Mouse (Mus musculus): ENCODE data around the gene Olfr571.

Gene Olfr571

GRCm38 (mm10) chr7:102917032-102917875, at the start of gene Olfr571:
TSS of gene Olfr571 (minus strand) at chr7:102917536.
- no peak for DNase-seq (ENCODE audit: low spot score in 2 of 2)

GRCm38 (mm10) chr7:102962360-102962759, 45.0 kb upstream of the Olfr571 start, which contains the start of gene Olfr576:
TSS of gene Olfr576 (plus strand) at chr7:102962660.
- DNase-seq (ENCODE audit: low spot score in 2 of 2) = no peak

- DNase-seq (ENCODE audit: low spot score in 2 of 2) = no peak
Observed at GRCm38 (mm10) chr7:102958593-102958992, 41.3 kb upstream of the Olfr571 start, which contains the start of gene Olfr575. TSS of gene Olfr575 (minus strand) at chr7:102958775.

GRCm38 (mm10) chr7:102958137-102958536, 40.8 kb upstream of the Olfr571 start:
- DNase-seq (ENCODE audit: low spot score in 2 of 2) = no peak

GRCm38 (mm10) chr7:102950732-102951131, 33.4 kb upstream of the Olfr571 start:
- no peak for DNase-seq (ENCODE audit: low spot score in 2 of 2)

GRCm38 (mm10) chr7:102948167-102948566, 30.8 kb upstream of the Olfr571 start, which contains the start of gene Olfr574:
TSS of gene Olfr574 (plus strand) at chr7:102948467.
- DNase-seq (ENCODE audit: low spot score in 2 of 2) = no peak

- DNase-seq (ENCODE audit: low spot score in 2 of 2) = no peak
Observed at GRCm38 (mm10) chr7:102943417-102943816, 26.1 kb upstream of the Olfr571 start.

GRCm38 (mm10) chr7:102942475-102942874, 25.1 kb upstream of the Olfr571 start, which contains the start of gene Olfr573-ps1:
TSS of gene Olfr573-ps1 (minus strand) at chr7:102942575.
- no peak for DNase-seq (ENCODE audit: low spot score in 2 of 2)

- DNase-seq (ENCODE audit: low spot score in 2 of 2) = no peak
Observed at GRCm38 (mm10) chr7:102927105-102927504, 9.8 kb upstream of the Olfr571 start.

- DNase-seq (ENCODE audit: low spot score in 2 of 2) = no peak
Observed at GRCm38 (mm10) chr7:102924109-102924508, 6.8 kb upstream of the Olfr571 start, which contains the start of gene Olfr572. TSS of gene Olfr572 (plus strand) at chr7:102924409.

- no peak for DNase-seq (ENCODE audit: low spot score in 2 of 2)
Observed at GRCm38 (mm10) chr7:102919632-102920031, 2.3 kb upstream of the Olfr571 start.

- DNase-seq (ENCODE audit: low spot score in 2 of 2) = no peak
Observed at GRCm38 (mm10) chr7:102916405-102916804, 931 bp downstream of the Olfr571 start.

GRCm38 (mm10) chr7:102915261-102915660, 2.1 kb downstream of the Olfr571 start:
- DNase-seq (ENCODE audit: low spot score in 2 of 2) = no peak

- DNase-seq (ENCODE audit: low spot score in 2 of 2) = no peak
Observed at GRCm38 (mm10) chr7:102890782-102891181, 26.6 kb downstream of the Olfr571 start, which contains the start of gene Olfr569. TSS of gene Olfr569 (minus strand) at chr7:102890882.

- no peak for DNase-seq (ENCODE audit: low spot score in 2 of 2)
Observed at GRCm38 (mm10) chr7:102876822-102877221, 40.5 kb downstream of the Olfr571 start, which contains the start of gene Olfr568. TSS of gene Olfr568 (plus strand) at chr7:102877122.

- no peak for DNase-seq (ENCODE audit: low spot score in 2 of 2)
Observed at GRCm38 (mm10) chr7:102858665-102859064, 58.7 kb downstream of the Olfr571 start, which contains the start of gene Olfr566. TSS of gene Olfr566 (minus strand) at chr7:102858765.

- no peak for DNase-seq (ENCODE audit: low spot score in 2 of 2)
Observed at GRCm38 (mm10) chr7:102855807-102856206, 61.5 kb downstream of the Olfr571 start.
